Mouse (Mus musculus) C2C12 (cell line): Measurements from ENCODE around the gene Kmt2d. TPM values are rescaled to one million over a fixed set of nuclear protein-coding genes. Genes with fewer than 3 reads are reported as not detected.
A peak's percentile ranks its signal among the peaks of the same experiment; 100 is the strongest.

Experiments
- H3K27me3 ChIP-seq: one replicate; pipeline ENCODE4 v1.6.1; 2011; ENCODE audit not compliant: control insufficient read depth, insufficient read depth, insufficient read length
- H3K36me3 ChIP-seq: one replicate; pipeline ENCODE4 v1.6.1; 2011; ENCODE audit not compliant: control insufficient read depth, insufficient read depth
- H3K4me3 ChIP-seq: one replicate; pipeline ENCODE4 v1.5.1; 2011; ENCODE audit warnings: mild to moderate bottlenecking, control low read depth; ENCODE audit not compliant: poor library complexity, insufficient read depth, severe bottlenecking
- H3K79me2 ChIP-seq: one replicate; pipeline ENCODE4 v1.6.1; 2011; ENCODE audit not compliant: control insufficient read depth, insufficient read depth
- H3K79me3 ChIP-seq: one replicate; pipeline ENCODE4 v1.6.1; 2011; ENCODE audit warnings: low read depth, control low read depth
- H3ac ChIP-seq: one replicate; pipeline ENCODE3; 2011; ENCODE audit warnings: low read depth; ENCODE audit not compliant: control insufficient read depth, insufficient read length
- CEBPB ChIP-seq: IDR thresholded peaks from one replicate; pipeline ENCODE4 v1.6.1; 2011; ENCODE audit warnings: low read depth, mild to moderate bottlenecking, control low read depth, moderate library complexity
- CTCF ChIP-seq: IDR thresholded peaks from one replicate; pipeline ENCODE4 v1.5.1; 2011; ENCODE audit not compliant: control insufficient read depth, insufficient read depth, insufficient read length
- FOSL1 ChIP-seq: IDR thresholded peaks from one replicate; pipeline ENCODE4 v1.8.0; 2011; ENCODE audit warnings: mild to moderate bottlenecking, low read length; ENCODE audit not compliant: poor library complexity, insufficient read depth, severe bottlenecking
- MAX ChIP-seq: IDR thresholded peaks from one replicate; pipeline ENCODE4 v1.6.1; 2011; ENCODE audit warnings: mild to moderate bottlenecking, control low read depth
- MYOD1 ChIP-seq: IDR thresholded peaks from one replicate; pipeline ENCODE4 v1.6.1; 2011; ENCODE audit warnings: low read depth; ENCODE audit not compliant: control insufficient read depth, insufficient read length
- MYOG ChIP-seq: IDR thresholded peaks from one replicate; pipeline ENCODE4 v1.6.1; 2011; ENCODE audit not compliant: control insufficient read depth, insufficient read length; ENCODE audit errors: extremely low read depth
- USF1 ChIP-seq: IDR thresholded peaks from one replicate; pipeline ENCODE4 v1.6.1; 2011; ENCODE audit warnings: low read depth, mild to moderate bottlenecking, control low read depth, moderate library complexity
- polyA plus RNA-seq: library from polyadenylated mRNA; unstranded; fragments of >200 nt; fragmentation: generic; extraction: Trizol; gene quantifications from one replicate; pipeline ENCODE4 v1.2.1, GENCODE M21; 2012; ENCODE audit warnings: missing spikeins

Kmt2d gene
- polyA plus RNA-seq, 1 experiment: 23.8 TPM

DNA sequence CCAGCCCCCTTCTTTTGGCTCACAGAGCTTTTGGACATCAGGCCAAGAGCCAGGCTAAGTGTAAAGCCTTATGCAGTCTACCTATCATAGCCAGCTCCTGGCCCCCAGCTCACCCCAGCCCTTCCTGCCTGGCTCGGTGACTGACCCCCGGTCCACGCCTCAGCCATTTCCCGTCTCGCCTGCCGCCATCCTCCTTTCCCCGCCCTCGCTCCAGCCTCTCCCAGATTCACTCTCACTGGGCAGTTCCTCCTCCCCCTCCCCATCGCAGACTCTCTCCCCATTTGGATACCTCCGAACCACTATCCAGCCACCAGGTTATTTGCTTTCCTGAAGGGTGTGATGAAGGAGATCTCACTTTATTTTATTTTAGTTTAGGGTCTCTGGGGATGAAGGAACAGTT is 26.5 kb upstream of the Kmt2d start:
- no peaks in the 10 kb centered on the region for H3K79me2 ChIP-seq
- TF ChIP-seq MAX (no peak), FOSL1 (no peak), MYOG (no peak), USF1 (no peak), MYOD1 (no peak), CTCF (no peak), CEBPB (no peak)
- peaks cover 15% of the 10 kb centered on the region for H3K27me3 ChIP-seq
- H3K36me3 ChIP-seq: no peaks in the 10 kb centered on the region
- no peaks in the 10 kb centered on the region for H3K79me3 ChIP-seq
- no peak overlapping the region for H3ac ChIP-seq
- H3K4me3 ChIP-seq: no peak overlapping the region

DNA sequence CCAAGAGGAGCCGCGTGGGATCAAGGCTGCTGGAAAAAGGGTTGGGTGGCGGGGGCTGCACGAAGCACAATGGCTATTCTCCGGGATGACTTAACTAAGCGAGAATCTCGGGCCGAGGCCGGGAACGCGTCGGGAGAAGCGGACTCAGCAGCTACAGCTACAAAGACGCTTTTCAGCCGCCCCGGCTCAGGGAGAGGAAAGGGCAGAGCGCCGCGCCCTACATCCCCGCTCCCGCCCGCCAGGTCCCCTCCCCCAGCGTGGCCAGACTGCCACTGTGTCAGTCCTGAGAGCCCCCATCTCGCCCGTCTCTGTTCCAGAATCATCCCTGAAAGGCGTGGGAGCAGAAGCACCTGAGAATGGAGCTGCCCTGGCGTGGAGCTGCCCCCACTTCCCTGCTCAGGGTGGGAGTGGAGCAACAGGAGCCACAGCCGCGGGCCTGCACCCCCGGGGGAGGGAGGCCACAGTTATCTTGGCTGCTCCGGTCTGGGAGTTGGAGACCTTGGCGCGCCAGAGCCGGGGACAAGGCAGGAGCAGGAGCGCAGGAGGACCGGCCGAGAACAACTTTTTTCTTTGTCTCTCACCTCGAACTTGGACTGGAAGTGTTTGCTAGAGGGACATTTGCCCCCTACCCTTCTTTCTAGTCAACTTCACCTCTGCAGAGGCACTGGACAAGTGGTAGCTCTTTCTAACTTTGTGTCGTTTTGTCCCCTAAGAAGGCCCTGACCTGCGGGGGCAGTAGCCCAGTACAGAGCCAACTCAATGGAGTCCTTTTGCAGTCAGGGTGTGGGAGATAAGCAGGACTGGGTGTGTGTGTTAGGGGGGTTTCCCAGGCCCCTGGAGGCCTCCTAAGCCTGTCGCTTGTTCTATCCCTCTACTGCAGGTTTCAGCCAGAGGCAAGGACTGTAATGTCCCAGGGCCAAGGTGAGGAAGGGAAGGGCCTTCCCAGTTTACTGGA is 24.9 kb upstream of the Kmt2d start:
- Histone ChIP-seq H3K27me3 (peaks cover 15% of the 10 kb centered on the region), H3ac (no peak overlapping the region), H3K4me3 (no peak overlapping the region), H3K79me3 (no peaks in the 10 kb centered on the region), H3K36me3 (no peaks in the 10 kb centered on the region), H3K79me2 (no peaks in the 10 kb centered on the region)
- TF ChIP-seq FOSL1 (no peak), CTCF (no peak), MYOD1 (no peak), CEBPB (no peak), USF1 (no peak), MAX (no peak), MYOG (no peak)

- Histone ChIP-seq H3K36me3 (no peaks in the 10 kb centered on the region), H3K27me3 (peaks cover 15% of the 10 kb centered on the region), H3ac (no peak overlapping the region), H3K79me3 (no peaks in the 10 kb centered on the region), H3K4me3 (no peak overlapping the region), H3K79me2 (no peaks in the 10 kb centered on the region)
- TF ChIP-seq MYOG (no peak), MYOD1 (no peak), FOSL1 (no peak), CTCF (no peak), USF1 (no peak), CEBPB (no peak), MAX (no peak)
Measured at GRCm38 (mm10) chr15:98894746-98895634, 24.0 kb upstream of the Kmt2d start.

- Histone ChIP-seq H3K79me2 (no peaks in the 10 kb centered on the region), H3K79me3 (no peaks in the 10 kb centered on the region), H3ac (peak within 1 kb of the TSS; percentile 3), H3K27me3 (peaks cover 15% of the 10 kb centered on the region), H3K4me3 (no peak within 1 kb of the TSS), H3K36me3 (no peaks in the 10 kb centered on the region)
- no peak for TF ChIP-seq MYOG
- TF ChIP-seq MYOD1: no peak
- no peak for TF ChIP-seq USF1
- no peak for TF ChIP-seq CEBPB
- TF ChIP-seq MAX: no peak
- no peak for TF ChIP-seq CTCF
- TF ChIP-seq FOSL1: no peak
Measured at GRCm38 (mm10) chr15:98893940-98894745, 23.1 kb upstream of the Kmt2d start, which contains the start of gene Rhebl1. Gene Rhebl1 (minus strand): TSS chr15:98894540.

DNA sequence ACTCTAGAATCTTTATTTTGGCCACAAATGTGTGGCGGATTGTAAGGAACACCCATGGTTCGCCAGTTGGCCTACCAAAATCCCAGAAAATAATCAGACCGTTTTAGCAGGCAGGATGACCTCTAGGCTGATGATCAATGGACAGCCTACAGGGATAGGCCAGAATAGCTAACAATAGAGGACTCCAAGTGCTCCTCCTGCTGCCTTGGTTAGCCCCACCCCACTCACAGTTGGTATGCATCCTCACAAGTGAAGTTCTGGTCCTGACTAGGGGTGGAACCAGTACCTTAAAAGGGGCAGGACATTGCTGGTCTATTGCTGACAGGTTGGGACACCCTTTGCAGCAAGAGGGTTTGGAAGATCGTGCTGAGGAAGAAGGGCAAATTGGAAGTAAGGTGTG is 22.0 kb upstream of the Kmt2d start:
- H3K4me3 ChIP-seq: no peak overlapping the region
- H3K36me3 ChIP-seq: no peaks in the 10 kb centered on the region
- no peak for TF ChIP-seq MYOD1
- no peaks in the 10 kb centered on the region for H3K79me3 ChIP-seq
- H3K79me2 ChIP-seq: no peaks in the 10 kb centered on the region
- no peak overlapping the region for H3ac ChIP-seq
- peaks cover 12% of the 10 kb centered on the region for H3K27me3 ChIP-seq
